Mouse (Mus musculus) hindbrain, postnatal 0 days (tissue): ENCODE measurements around the gene Prkar1b. TPM values are rescaled to one million over a fixed set of nuclear protein-coding genes. Genes with fewer than 3 reads are reported as not detected.

Source experiments
- ATAC-seq: fragments of 200-750 bp; cut with Nextera tagmentation; 2 replicates; pipeline ENCODE4 v1.8.0; 2017; ENCODE audit warnings: mild to moderate bottlenecking, moderate TSS enrichment, moderate library complexity
- DNase-seq: peaks from one replicate; pipeline ENCODE4 v3.0.0-alpha.2; 2015; ENCODE audit warnings: low spot score
- H3K27ac ChIP-seq: fragments of 300-500 bp; sonication (generic); 2 replicates; pipeline ENCODE4 v1.5.1; 2014; ENCODE audit warnings: mild to moderate bottlenecking
- H3K27me3 ChIP-seq: fragments of 300-500 bp; sonication (generic); 2 replicates; pipeline ENCODE4 v1.6.1; 2014; ENCODE audit warnings: low read length, mixed read lengths; ENCODE audit not compliant: insufficient read depth
- H3K36me3 ChIP-seq: fragments of 300-500 bp; sonication (generic); 2 replicates; pipeline ENCODE4 v1.6.1; 2014; ENCODE audit warnings: low read length, mixed read lengths; ENCODE audit not compliant: insufficient read depth
- H3K4me1 ChIP-seq: fragments of 300-500 bp; sonication (generic); 2 replicates; pipeline ENCODE4 v1.6.1; 2014; ENCODE audit warnings: antibody characterized with exemption, low read length, mixed read lengths; ENCODE audit not compliant: insufficient read depth
- H3K4me2 ChIP-seq: fragments of 300-500 bp; sonication (generic); 2 replicates; pipeline ENCODE4 v1.6.1; 2014; ENCODE audit warnings: low read depth, mild to moderate bottlenecking, low read length, moderate library complexity, mixed read lengths
- H3K4me3 ChIP-seq: fragments of 300-500 bp; sonication (generic); 2 replicates; pipeline ENCODE4 v1.5.1; 2014; ENCODE audit warnings: low read length
- H3K9ac ChIP-seq: fragments of 300-500 bp; sonication (generic); replicated peaks from 2 replicates; pipeline ENCODE4 v1.6.1; 2014; ENCODE audit warnings: mild to moderate bottlenecking, low read length, moderate library complexity, mixed read lengths
- H3K9me3 ChIP-seq: fragments of 300-500 bp; sonication (generic); 2 replicates; pipeline ENCODE4 v1.6.1; 2016; ENCODE audit warnings: low read length, mixed read lengths
- CTCF ChIP-seq: IDR thresholded peaks from 2 replicates; pipeline ENCODE4 v1.5.1; 2016; ENCODE audit warnings: antibody characterized with exemption, control low read depth, low read depth
- WGBS: fragments of 180-500 bp; shearing (Covaris S2); extraction: QIAGEN DNeasy Blood & Tissue Kit; methylation state at CpG from one replicate; pipeline ENCODE4 v1.1.7; 2014; 5-methylcytosine and 5-hydroxymethylcytosine counted together
- polyA plus RNA-seq: library from polyadenylated mRNA; unstranded; fragments of >200 nt; fragmentation: Nextera tagmentation; extraction: Ambion mirVana; gene quantifications from 2 replicates; pipeline ENCODE4 v1.2.1, GENCODE M21; 2015
- total RNA-seq: library from RNA; depleted of rRNA; stranded (reverse); fragments of >200 nt; gene quantifications from 2 replicates; pipeline ENCODE4 v1.2.3, GENCODE M21; 2014

Gene Prkar1b
- total and polyA plus RNA-seq, 2 experiments from 2014 or later: 264 to 322 TPM

DNA sequence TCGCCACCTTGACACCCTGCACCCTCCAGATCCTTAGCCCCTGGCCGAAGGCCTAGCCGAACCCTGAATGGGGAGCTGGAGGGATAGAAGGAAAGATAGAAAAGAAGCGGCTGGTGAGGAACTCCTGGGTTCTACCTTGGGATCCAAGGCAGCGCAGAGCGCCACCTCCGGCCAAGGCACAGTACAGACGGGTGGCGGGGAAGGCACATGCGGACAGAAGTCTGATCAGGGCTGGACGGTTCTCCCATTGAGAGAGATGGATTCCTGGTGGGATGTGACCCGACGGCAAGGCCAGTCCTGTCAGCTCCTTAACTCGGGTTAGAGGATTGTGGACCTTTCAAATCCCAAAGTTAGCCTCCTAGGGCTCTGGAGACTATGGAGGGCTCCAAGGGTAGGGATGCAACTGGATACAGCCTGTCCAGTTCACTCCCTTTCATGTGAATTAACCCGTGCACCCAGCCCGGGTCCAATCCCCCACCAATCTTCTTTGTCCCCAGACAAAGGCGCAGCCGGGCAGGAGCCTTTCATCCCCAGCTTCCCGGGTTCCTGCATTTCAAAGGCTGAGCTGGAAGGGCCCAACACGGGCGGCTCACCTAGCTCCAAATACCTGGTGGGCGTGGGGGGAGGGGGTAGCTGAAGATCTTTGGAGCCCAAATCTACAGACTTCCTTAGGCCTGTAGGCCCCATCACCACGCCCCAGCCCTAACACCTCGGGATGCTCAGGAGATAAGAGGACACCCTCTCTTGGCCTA lies 153.3 kb downstream of the Prkar1b start:
- DNase-seq: peak; percentile 76
- Histone ChIP-seq H3K27me3 (peaks cover 12% of the 10 kb centered on the region), H3K9me3 (no peaks in the 10 kb centered on the region), H3K4me3 (peak overlapping the region; percentile 71), H3K4me2 (peak overlapping the region; percentile 82), H3K27ac (peak overlapping the region; percentile 88; the same call in 1 of the 2 replicates), H3K9ac (peak overlapping the region; percentile 79), H3K4me1 (peaks cover 26% of the 10 kb centered on the region), H3K36me3 (no peaks in the 10 kb centered on the region)
- peak; percentile 69 for TF ChIP-seq CTCF
- ATAC-seq: peak; percentile 11; the same call in 1 of the 2 replicates
- 8% methylated on average over 24 of the region's 24 CpGs for WGBS

DNA sequence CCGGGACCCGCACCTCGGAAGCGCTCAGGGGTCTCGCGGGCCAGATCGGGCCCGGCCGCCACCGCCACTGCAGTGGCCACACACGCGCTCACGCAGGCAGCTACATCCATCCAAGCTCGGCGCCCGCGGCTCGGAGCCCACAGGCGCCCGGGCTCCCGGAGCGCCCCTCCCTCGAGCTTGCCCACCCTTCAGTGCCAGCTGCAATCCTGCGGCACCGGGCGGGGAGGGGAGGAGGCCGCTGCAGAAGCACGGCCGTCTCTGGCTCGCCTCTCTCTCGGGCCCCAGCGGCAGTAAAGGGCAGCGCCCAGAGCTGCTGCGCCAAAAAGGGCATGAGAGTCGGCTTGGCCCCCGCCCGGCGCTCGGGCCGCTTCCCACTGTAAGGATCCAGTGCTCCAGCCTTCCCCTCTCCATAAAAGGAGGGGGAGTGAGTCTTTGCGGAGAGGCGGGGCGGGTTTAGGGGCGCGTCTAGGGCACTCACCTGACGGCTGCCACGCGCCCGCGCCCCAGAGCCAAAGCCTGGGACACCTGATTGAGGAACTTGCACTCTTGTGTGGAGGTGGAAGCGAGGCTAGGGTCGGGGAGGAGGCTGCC lies 154.0 kb downstream of the Prkar1b start:
- DNase-seq: peak; percentile 82
- WGBS: 2% methylated on average over 44 of the region's 52 CpGs
- H3K4me2 ChIP-seq: peak overlapping the region; percentile 82
- no peaks in the 10 kb centered on the region for H3K9me3 ChIP-seq
- peaks cover 12% of the 10 kb centered on the region for H3K27me3 ChIP-seq
- no peak; the same call in 1 of the 2 replicates for TF ChIP-seq CTCF
- peak; percentile 78 for ATAC-seq
- H3K9ac ChIP-seq: peak overlapping the region; percentile 79
- peaks cover 26% of the 10 kb centered on the region for H3K4me1 ChIP-seq
- H3K36me3 ChIP-seq: no peaks in the 10 kb centered on the region
- peak overlapping the region; percentile 88 for H3K27ac ChIP-seq
- peak overlapping the region; percentile 71 for H3K4me3 ChIP-seq

DNA sequence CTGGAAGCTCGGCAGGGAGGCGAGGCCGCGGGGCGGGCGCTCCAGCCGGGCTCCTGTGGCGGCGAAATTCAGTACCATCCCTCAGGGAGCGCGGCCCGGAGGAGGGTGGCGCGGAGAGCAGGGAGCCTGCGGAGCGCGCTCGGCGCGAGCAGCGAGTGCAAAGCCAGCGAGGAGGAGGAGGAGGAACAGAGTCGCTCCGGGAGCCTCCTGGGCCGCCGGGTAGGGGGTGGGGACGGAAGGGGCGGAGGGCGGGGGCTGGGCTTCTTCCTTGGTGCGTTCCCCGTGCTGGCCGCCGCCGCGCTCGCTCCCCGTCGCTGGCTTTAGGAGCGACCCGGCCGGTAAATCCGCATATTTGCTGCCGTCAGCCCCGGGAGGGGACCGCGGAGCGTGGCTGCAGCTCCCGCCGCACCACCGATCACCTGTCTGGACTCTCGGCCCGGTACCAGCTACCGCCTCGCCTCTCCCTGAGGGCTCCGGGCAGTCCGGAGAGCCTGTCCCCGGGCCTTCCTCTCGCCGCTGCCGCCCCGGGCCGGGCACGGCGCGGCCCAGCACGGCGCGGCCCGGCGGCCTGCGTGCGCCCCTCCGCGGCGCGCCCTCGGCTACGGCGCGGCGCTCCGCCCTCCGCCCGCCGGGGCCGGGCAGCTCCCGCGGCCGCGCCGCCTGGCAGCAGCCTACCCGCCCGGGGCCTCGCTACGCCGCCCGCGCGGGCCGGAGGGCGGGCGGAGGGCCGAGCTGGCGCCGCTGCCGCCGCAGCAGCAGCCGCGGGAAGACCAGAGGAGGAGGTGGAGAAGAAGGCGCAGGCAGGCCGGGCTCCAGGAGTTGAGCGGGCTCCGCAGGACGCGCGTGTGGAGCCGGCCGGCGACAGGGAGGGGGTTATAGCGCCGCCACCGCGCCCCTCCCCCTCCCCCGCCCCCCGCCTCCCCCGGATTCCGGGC lies 154.7 kb downstream of the Prkar1b start:
- ATAC-seq (peak; percentile 62), DNase-seq (peak; percentile 73)
- no peaks in the 10 kb centered on the region for H3K36me3 ChIP-seq
- H3K27ac ChIP-seq: peak overlapping the region; percentile 88
- peaks cover 12% of the 10 kb centered on the region for H3K27me3 ChIP-seq
- peak overlapping the region; percentile 71 for H3K4me3 ChIP-seq
- WGBS: under 1% methylated on average over 73 of the region's 127 CpGs
- peaks cover 28% of the 10 kb centered on the region for H3K4me1 ChIP-seq
- no peak; the same call in 1 of the 2 replicates for TF ChIP-seq CTCF
- H3K9ac ChIP-seq: peak overlapping the region; percentile 79
- no peaks in the 10 kb centered on the region for H3K9me3 ChIP-seq
- H3K4me2 ChIP-seq: peak overlapping the region; percentile 82

DNA sequence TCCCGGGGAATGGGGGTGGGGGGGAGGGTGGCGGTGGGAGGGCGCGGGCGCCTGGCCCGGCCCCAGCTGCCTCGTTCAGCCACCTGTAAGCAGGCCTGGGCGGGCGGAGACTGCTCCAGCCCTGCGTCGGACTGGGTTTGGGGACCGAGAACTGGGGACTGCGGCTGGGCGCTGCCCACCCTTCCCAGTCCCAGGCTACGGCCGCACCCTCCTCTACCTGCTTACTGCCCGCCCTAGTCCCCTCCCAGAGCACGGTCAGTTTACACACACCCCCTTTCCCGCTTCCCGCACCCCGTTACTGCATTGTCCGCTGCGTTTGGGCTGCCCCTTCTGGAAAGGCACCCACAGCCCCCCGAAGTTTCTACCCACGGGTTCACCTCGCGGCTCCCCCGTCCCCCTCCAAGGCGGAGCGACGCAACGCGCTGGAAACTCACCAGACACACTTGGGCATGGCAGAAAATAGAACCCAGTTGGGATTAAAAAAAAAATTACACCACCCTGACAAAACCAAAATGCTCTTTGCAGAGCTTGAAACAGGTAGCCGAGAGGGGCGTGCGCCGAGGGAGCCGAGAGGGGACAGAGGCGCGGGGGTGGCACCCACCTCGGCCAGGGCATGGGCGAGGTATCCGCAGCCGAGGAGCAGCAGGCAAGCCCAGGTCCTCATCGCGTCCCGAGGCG lies 155.6 kb downstream of the Prkar1b start:
- ATAC-seq (no peak), DNase-seq (no peak)
- Histone ChIP-seq H3K4me2 (peak overlapping the region; percentile 82), H3K4me3 (peak overlapping the region; percentile 71), H3K36me3 (no peaks in the 10 kb centered on the region), H3K4me1 (peaks cover 28% of the 10 kb centered on the region), H3K9me3 (no peaks in the 10 kb centered on the region), H3K9ac (peak overlapping the region; percentile 79), H3K27ac (peak overlapping the region; percentile 88), H3K27me3 (peaks cover 10% of the 10 kb centered on the region; the same call in 1 of the 2 replicates)
- TF ChIP-seq CTCF: no peak
- under 1% methylated on average over 47 of the region's 48 CpGs for WGBS

DNA sequence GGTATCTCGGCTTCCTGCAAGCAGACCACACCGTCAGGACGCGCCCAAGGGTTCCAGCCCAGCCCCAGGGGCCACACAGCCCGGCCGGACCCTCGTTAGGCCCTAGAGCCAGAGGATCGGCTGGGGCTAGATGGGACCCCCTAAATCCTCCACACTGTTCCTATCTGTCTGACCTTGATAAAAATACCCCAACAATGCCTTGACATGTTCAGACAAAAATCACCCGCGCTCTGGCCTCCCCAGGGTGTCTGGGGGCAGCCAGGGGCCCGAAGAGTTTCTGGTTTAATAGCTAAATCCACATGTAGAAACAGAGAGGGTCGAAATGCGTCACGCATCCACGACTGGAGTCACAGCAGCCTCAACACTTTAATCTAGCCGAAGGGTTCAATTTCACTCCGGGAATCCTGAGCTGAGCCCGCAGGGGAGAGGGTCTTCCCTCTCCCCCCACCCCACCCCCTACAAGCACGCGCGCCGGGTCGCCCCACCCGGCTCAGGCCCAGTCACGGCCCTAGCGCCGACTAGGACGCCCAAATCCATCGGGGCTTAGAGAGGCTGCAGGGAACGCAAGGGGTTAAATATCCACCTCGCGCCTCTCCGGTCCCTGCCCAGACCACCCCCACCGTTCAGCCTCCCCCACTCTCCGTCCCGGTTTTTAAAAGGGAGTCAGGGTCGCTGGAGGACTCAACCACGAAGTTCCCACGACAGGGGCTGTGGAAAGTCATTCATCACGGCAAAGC lies 156.3 kb downstream of the Prkar1b start:
- no peak for TF ChIP-seq CTCF
- ATAC-seq (no peak), DNase-seq (no peak)
- Histone ChIP-seq H3K36me3 (no peaks in the 10 kb centered on the region), H3K9me3 (no peaks in the 10 kb centered on the region), H3K27ac (no peak overlapping the region), H3K9ac (peak overlapping the region; percentile 79), H3K27me3 (peaks cover 4% of the 10 kb centered on the region; the same call in 1 of the 2 replicates), H3K4me2 (peak overlapping the region; percentile 82), H3K4me1 (peaks cover 31% of the 10 kb centered on the region), H3K4me3 (peak overlapping the region; percentile 71)
- under 1% methylated on average over 40 of the region's 40 CpGs for WGBS
